Mouse (Mus musculus) kidney, adult 2 months (tissue): ENCODE measurements around the gene Slc7a7. TPM values are rescaled to one million over a fixed set of nuclear protein-coding genes. Genes with fewer than 3 reads are reported as not detected.

Source experiments
- DNase-seq: peaks from one replicate; pipeline ENCODE4 v3.0.0; 2021
- H3K27ac ChIP-seq: fragments of 200-500 bp; 2 replicates; pipeline ENCODE4 v1.5.1; 2012; ENCODE audit warnings: low read depth, low read length, control low read depth, inconsistent platforms; ENCODE audit not compliant: insufficient read depth
- H3K27me3 ChIP-seq: fragments of 200-500 bp; replicated peaks from 2 replicates; pipeline ENCODE4 v1.6.1; 2012; ENCODE audit warnings: mild to moderate bottlenecking, moderate library complexity, low read length, inconsistent platforms; ENCODE audit not compliant: control insufficient read depth, insufficient read depth
- H3K36me3 ChIP-seq: fragments of 200-500 bp; 2 replicates; pipeline ENCODE4 v1.6.1; 2012; ENCODE audit warnings: mild to moderate bottlenecking, moderate library complexity, low read length, inconsistent platforms; ENCODE audit not compliant: control insufficient read depth, insufficient read depth
- H3K4me1 ChIP-seq: fragments of 200-500 bp; 2 replicates; pipeline ENCODE4 v1.6.1; 2011; ENCODE audit warnings: low read length; ENCODE audit not compliant: control insufficient read depth, insufficient read depth
- H3K4me3 ChIP-seq: fragments of 200-500 bp; 2 replicates; pipeline ENCODE4 v1.5.1; 2011; ENCODE audit warnings: mild to moderate bottlenecking, low read depth, low read length, control low read depth; ENCODE audit not compliant: insufficient read depth
- CTCF ChIP-seq: fragments of 200-500 bp; conservative IDR thresholded peaks from 2 replicates; pipeline ENCODE4 v1.5.1; 2011; ENCODE audit warnings: low read depth, mild to moderate bottlenecking, control low read depth, low read length, moderate library complexity, mixed read lengths; ENCODE audit not compliant: insufficient read depth, insufficient read length
- POLR2A ChIP-seq: fragments of 200-500 bp; IDR thresholded peaks from one replicate; pipeline ENCODE4 v1.6.1; 2011; ENCODE audit warnings: low read depth, low read length, control low read depth
- WGBS: fragments of 180-500 bp; shearing (Covaris S2); methylation state at CpG from one replicate; pipeline ENCODE4 v1.1.7; 2018; 5-methylcytosine and 5-hydroxymethylcytosine counted together
- polyA plus RNA-seq: library from polyadenylated mRNA; depleted of rRNA; stranded (reverse); fragments of >200 nt; gene quantifications from 2 replicates; pipeline ENCODE4 v1.2.3, GENCODE M21; 2012

Gene Slc7a7
- polyA plus RNA-seq, 1 experiment, result 454 TPM

DNA sequence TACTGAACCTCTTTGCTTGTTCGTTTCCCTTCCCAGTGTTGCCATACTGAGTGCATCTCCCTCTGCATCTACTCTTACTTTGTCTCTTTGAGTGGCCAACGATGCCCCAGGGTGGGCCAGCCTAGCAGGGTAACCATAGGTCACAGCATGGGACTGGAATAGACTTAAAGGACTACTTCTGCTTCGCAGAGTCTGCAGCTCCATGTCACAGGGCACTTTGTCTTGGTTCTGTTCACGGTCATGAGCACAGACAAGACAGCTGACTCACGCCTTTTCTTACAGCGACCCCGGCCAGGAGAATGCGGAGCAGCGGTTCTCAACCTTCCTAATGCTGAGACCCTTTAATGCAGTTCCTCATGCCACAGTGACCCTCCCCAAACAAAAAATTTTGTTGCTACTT lies 34.9 kb downstream of the Slc7a7 start:
- TF ChIP-seq POLR2A (no peak), CTCF (no peak)
- H3K27me3 ChIP-seq, result no peaks in the 10 kb centered on the region
- peak overlapping the region; percentile 33 for H3K27ac ChIP-seq
- H3K4me1 ChIP-seq, result peaks cover 50% of the 10 kb centered on the region
- no peak overlapping the region for H3K4me3 ChIP-seq
- 67% methylated on average over 9 of the region's 9 CpGs for WGBS
- H3K36me3 ChIP-seq, result no peaks in the 10 kb centered on the region
- no peak for DNase-seq

DNA sequence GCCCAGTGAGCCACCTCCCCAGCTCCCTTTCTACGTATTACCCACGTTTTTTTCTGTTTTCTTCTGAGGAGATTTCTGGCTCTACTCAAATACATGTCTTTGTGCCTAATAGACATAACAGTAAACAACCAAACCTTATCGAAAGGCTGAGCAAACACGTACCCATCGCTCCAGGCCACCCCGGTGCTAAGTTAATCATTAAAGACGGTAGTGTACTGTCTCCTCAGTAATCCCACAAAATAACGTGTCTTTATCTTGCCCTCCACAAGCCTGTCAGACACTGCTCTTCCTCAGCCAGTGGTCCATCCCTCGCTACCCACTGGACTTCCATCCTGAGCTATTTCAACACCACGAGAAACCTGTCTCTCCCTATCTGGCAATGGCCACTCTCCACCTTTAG lies 35.8 kb downstream of the Slc7a7 start:
- Histone ChIP-seq H3K4me1 (peaks cover 54% of the 10 kb centered on the region), H3K4me3 (no peak overlapping the region), H3K27ac (peak overlapping the region; percentile 68), H3K36me3 (no peaks in the 10 kb centered on the region), H3K27me3 (no peaks in the 10 kb centered on the region)
- WGBS, result 48% methylated on average over 10 of the region's 10 CpGs
- TF ChIP-seq CTCF, result no peak
- TF ChIP-seq POLR2A, result no peak
- DNase-seq, result peak; percentile 85

- no peak for DNase-seq
- TF ChIP-seq CTCF (no peak), POLR2A (no peak)
- no peaks in the 10 kb centered on the region for H3K36me3 ChIP-seq
- H3K27ac ChIP-seq, result 0 out of 2 replicates have a peak overlapping the region, but pooled peaks have one; percentile 9
- peaks cover 42% of the 10 kb centered on the region for H3K4me1 ChIP-seq
- H3K4me3 ChIP-seq, result no peak overlapping the region
- 65% methylated on average over 4 of the region's 4 CpGs for WGBS
- no peaks in the 10 kb centered on the region for H3K27me3 ChIP-seq
These were observed 37.0 kb downstream of the Slc7a7 start for GRCm38 (mm10) chr14:54380616-54381015.

DNA sequence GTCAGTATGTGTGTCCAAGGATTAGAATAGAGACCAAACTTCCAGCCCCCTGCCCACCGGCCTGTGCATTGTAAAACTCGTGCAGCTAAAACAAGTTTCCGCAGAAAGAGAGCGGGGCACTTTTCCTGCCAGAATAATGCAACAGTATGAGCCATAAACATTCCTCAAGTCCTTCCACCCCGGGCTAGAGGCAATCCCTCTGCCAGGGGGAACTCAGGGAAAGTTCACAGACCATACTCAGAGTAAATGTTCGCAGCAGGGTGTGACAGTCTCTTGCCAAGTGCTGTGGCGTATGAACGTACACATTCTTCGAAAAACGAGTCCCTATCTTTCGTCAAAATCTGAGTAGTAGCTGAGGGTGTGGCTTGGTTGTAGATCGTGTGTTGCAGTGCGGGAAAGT lies 38.0 kb downstream of the Slc7a7 start:
- no peak overlapping the region for H3K27ac ChIP-seq
- TF ChIP-seq POLR2A, result no peak
- TF ChIP-seq CTCF, result no peak
- WGBS, result 56% methylated on average over 13 of the region's 13 CpGs

DNA sequence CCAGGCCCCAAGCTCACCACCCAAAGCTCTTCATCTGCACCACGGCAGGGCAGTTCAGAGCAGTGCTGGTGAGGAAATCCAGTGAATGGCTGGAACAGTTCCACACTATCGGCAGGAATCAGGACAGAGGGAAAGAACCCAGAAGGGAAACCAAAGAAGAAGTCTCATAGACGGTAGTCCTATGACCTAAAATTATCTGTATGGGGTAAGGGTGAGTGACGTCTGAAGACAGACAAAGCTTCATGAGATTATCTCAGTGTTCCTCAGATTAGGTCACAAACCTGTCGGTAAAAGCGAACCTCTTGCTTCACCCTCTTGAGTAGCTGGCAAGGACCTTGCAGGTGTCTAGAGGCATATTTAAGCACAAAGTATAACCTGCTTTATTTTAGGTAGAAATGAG lies 40.4 kb downstream of the Slc7a7 start:
- H3K27me3 ChIP-seq, result no peaks in the 10 kb centered on the region
- DNase-seq, result no peak
- peak overlapping the region; percentile 34; the same call in 1 of the 2 replicates for H3K27ac ChIP-seq
- no peak for TF ChIP-seq POLR2A
- no peak for TF ChIP-seq CTCF
- H3K4me1 ChIP-seq, result peaks cover 23% of the 10 kb centered on the region
- 52% methylated on average over 6 of the region's 6 CpGs for WGBS
- no peak overlapping the region for H3K4me3 ChIP-seq
- no peaks in the 10 kb centered on the region; the same call in 1 of the 2 replicates for H3K36me3 ChIP-seq

More for the DNA sequence above, 38.0 kb downstream of the Slc7a7 start:
- H3K27me3 ChIP-seq, result no peaks in the 10 kb centered on the region
- H3K4me1 ChIP-seq, result peaks cover 37% of the 10 kb centered on the region
- no peaks in the 10 kb centered on the region for H3K36me3 ChIP-seq
- DNase-seq, result no peak
- no peak overlapping the region for H3K4me3 ChIP-seq

GRCm38 (mm10) chr14:54375916-54376315 lies 41.7 kb downstream of the Slc7a7 start:
- Histone ChIP-seq H3K4me1 (peaks cover 14% of the 10 kb centered on the region), H3K36me3 (no peaks in the 10 kb centered on the region; the same call in 1 of the 2 replicates), H3K27ac (no peak overlapping the region), H3K27me3 (no peaks in the 10 kb centered on the region), H3K4me3 (no peak overlapping the region)
- peak; percentile 81 for DNase-seq
- WGBS, result 36% methylated on average over 3 of the region's 3 CpGs
- TF ChIP-seq CTCF (peak; percentile 73), POLR2A (no peak)

DNA sequence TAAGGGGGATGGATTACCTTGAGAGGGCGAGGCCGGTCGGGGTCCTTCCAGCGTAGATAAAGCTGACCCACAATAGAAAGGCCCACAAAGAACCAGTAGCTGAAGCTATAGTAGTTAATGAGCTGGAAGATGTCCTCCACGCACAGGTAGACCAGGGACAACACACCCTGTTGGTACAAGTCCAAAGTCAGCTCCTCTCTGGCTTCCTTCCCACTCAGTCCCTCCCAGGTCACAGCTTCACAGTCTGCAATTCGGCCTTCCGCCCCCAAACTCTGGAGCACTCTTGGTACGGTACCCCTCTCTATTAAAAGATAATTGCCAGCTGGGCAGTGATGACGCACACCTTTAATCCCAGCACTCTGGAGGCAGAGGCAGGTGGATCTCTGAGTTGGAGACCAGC lies 44.7 kb downstream of the Slc7a7 start:
- Histone ChIP-seq H3K27me3 (no peaks in the 10 kb centered on the region), H3K4me3 (no peak overlapping the region), H3K36me3 (peaks cover 11% of the 10 kb centered on the region), H3K4me1 (peaks cover 11% of the 10 kb centered on the region), H3K27ac (no peak overlapping the region)
- TF ChIP-seq CTCF (no peak), POLR2A (no peak)
- DNase-seq, result peak; percentile 85
- 66% methylated on average over 9 of the region's 9 CpGs for WGBS

DNA sequence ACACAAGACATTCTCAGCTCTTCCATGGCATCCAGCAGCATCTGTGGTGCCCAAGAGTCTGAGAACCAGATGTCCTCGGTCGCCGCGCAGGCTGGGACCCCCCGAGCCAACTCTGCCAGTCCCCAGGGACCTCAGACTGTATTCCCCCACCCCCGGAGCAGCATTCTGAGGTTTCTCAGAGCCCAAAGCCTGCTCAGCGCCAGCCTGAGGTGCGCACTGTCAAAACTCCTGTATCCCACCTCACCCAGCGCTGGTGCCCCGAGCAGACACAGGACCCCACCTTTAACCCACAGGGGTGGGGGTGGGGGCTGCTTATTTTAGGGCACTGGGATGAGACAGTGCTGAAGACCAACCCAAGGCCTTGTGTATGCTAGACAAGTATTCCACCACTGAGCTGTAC lies 46.1 kb downstream of the Slc7a7 start:
- no peaks in the 10 kb centered on the region for H3K27me3 ChIP-seq
- TF ChIP-seq CTCF, result no peak
- no peak for TF ChIP-seq POLR2A
- H3K4me1 ChIP-seq, result no peaks in the 10 kb centered on the region; the same call in 1 of the 2 replicates
- H3K36me3 ChIP-seq, result peaks cover 11% of the 10 kb centered on the region
- H3K27ac ChIP-seq, result no peak overlapping the region
- DNase-seq, result no peak
- no peak overlapping the region for H3K4me3 ChIP-seq
- WGBS, result 87% methylated on average over 10 of the region's 10 CpGs
